Mouse (Mus musculus): ENCODE results near the gene Dclre1c.

DNA sequence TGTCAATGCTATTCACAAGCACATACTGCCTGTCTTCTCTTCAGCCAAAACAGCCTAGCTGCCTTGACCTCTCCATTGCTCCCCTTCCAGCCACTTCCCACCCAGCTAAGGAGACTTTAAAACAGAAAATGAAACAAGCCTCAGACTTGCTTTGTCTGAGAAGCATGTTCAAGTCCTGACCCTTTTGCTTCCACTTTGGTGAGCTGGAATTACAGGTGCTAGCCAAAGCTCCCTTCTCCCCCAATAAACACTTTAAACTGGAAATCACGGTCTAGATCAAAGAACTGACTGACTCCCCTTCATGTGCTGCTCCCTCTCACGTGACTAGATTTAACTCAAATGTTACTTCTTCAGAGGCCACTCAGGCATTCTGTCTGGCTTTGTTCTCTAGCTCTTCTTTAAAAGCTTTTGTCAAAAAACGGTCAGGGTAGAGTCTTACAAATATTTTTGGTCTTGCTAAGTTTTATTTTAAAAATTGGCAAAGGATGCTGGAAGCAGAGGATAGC, 51.9 kb downstream of the Dclre1c start:
- TF ChIP-seq CTCF (IDR thresholded peaks at IDR 0.05; ENCODE audit: low read depth) (no peak), EP300 (optimal IDR thresholded peaks at IDR 0.05) (no peak)
